Mouse (Mus musculus) cerebellum, postnatal 25 days (tissue): ENCODE results near the gene Lrig1.

Source experiments
- DNase-seq, 2 experiments: peaks; one replicate each; pipeline ENCODE4 v3.0.0; 2021; ENCODE audit warnings: mixed read lengths in 2 of 2

Gene Lrig1

DNA sequence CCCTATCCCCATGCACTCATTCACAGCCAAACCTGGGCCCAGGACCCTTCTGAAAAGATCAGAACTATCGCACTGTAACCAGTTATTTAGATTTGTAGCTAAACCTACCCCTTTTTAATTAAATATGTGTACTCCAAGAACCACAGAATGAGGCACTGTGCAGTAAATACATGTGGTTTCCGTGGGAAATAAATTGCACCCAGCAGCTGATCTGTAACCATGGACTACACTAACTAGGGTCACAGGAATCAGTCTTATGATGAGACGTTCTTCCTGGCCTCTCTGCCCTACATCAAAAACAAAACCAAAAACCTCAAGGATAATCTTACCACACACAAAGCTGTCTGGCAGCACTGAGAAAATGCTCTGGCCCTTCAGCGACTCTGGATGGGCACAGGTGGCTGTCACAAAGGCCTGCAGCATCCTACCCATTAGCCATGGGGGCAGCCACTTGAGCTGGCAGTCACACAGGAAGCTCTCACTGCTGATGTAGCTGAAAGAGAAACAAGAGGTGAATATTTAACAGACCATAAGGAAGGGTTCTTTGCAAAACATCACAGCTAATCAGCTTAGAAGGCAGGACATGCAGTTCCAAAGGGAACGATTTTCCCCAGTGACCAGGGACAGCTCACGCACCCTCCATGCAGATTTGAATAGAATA lies 86.6 kb downstream of the Lrig1 start:
- no peak for DNase-seq

DNA sequence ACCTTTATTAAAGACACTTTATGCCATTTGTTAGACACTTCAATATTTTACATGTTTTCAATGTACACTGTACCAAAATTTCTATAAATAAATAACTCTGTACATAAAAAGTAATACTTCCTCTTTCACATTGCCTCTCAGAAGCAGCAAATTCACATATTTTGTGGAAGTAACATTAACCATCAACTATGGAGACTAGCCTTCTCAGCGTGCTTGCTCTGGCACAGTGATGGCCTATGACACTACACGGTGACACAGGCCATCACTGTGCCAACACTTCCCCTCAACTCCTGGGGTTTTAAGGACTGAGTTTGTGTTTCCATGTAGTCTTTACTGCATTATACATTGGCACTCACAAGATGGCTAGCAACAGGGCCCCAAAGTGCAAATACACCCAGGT lies 95.4 kb downstream of the Lrig1 start:
- no peak for DNase-seq

DNA sequence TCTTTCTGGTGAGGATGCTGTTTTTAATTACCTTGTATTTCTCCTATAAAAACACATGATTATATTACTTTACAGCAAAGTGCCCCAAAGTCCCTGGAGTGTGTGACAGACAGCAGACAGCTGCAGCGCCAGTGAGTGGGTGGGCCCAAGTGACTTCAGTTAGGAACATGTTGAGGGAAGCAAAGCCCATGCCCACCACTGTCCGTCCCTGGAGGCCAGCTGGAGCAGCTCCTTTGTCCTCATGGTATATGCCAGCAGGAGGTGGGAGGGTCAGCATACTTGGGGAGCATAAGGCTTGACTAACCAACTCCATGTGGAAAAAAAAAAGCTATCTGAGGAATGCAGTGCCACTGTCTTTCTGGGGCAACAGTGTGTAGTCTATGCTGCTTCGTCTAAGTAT lies 95.9 kb downstream of the Lrig1 start:
- no peak for DNase-seq

DNA sequence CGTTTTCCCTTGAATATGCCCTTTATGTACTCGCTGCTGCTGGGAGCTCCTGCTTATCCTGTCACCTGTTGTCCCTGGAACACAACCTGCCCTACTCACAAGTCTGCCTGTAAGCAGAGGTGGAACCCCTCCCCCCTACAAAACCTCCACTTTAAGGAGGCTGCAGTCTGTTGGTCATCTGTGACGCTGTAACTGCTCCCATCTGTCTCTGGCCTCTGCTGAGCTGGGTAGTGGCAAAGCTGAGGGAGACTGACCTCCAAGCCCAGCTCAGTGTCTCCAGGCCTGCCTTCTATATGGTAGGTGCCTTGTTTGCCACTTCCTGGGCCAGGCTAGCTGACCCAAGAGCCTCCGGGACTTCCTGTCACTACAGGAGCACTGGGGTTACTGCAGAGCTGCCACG lies 98.1 kb downstream of the Lrig1 start:
- DNase-seq: no peak

DNA sequence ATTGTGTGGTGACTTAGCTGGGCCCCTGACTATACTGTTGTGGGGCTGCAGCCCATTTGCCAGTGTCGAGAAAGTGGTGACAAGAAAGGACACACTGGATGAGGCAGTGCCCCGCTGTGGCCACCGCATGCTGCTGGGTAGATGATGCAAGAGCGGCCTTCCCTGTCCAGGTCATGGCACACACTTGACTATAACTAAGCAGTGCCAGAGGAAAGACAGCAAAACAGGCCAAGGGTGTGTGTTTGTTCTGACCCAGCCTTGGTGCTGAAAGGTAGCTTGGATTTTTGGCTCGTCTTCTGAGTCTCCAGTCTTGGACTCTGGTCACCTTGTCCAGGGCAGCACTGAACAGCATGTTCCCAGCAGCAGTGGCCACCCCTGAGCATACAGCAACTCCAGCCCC lies 98.9 kb downstream of the Lrig1 start:
- DNase-seq: no peak

DNA sequence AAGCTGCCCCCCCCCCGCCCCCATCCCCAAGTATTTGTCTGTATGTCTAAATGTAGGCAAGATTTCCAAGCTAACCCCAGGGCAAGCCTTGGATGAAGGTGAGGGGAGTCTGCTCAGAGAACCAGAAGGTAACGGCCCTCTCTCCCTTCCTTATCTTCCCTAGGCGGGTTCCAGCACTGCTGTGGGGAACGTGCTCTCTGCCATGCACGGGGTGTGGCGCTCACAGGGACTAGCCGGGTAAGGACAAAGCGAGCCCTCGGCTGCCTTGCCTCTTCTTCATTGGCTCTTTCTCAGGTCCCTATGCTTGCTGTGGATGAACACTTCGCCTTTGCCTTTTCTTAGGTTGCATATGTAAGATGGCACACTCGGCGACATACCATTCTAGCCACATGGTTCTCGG lies 100.9 kb downstream of the Lrig1 start:
- DNase-seq: no peak

DNA sequence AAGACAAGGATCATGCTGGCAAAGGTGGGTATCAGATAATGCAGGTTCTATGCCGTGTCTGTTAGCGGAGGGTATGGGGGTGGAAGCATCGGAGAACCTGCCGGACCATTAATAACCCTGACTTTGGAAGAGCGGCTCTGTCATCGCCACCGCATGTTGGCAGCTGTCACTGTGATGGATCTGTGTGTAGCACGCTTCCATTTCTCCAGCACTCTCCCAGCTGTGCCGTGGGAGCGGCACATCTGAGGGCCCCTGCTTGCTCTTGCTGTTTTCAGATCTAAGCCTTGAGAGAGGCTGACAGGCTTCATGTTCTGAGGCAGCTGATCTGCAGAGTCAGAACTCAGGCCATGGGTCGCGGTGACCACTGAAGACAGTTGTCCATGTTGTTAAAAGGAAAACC lies 101.5 kb downstream of the Lrig1 start:
- no peak for DNase-seq

DNA sequence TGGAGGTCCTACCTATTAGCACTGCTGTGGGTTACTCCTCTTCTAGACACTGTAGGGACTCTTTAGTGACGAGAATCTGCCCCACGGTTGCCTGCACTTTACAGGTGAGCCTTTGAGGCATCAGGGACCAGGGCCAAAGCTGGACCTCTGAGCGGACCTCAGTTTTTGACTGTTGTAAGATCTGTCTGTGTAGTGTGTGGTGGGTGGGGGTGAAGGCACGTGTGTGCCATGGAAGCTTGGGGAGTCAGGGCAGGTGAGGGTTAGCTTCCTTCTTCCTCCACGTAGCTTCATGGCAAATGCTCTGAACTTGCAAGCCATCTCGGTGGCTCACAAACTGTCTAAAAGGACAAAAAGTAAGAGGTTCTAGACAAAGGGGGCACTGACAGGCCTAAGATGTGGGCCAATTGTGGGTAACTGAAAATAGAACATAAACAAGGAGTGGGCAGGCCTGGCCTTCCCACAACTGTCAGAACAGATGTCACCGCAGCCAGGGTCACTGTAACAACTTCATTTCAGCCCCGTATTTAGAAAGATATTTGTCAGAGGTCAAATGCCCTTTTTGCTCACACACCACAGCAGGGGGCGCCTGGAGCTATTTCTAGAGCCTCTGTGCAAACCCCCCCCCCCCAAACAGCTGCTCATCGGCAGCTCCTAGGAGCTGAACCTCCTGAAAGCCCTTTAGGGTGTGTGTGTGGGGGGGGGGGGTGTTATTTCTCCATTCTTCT lies 103.0 kb downstream of the Lrig1 start:
- peak in 1 of 2 experiments; percentile 41 for DNase-seq

DNA sequence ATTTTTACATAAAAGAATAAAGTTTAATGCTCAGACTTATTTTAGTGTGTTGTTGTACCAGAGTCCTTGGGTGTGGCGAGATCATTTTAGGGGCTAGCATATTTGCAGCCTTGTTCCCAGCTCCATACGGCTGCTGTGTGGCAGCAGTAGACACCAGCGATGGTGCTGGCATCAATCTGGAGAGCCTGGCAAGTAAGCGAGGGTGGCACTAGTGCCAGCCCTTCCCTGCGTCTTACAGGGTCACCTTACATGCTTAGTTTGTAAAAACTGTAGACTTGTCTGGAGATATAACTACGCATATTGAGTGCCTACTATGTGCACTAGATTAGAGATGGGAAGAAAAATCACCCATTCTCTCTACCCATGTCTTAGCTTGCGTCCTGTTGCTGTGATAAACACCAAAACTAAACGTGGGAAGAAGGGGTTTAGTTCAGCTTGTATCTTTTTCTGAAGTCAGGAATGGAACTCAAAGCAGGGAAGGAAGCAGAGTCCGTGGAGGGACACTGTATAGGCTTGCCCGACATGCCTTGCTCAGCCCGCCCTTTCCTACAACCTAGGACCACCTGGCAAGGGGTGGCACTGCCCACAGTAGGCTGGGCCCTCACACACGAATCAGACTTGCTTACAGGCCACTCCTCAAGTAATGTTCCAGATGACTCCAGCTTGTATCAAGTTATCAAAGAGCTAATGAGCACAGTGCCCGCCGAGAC lies 103.8 kb downstream of the Lrig1 start:
- no peak for DNase-seq

DNA sequence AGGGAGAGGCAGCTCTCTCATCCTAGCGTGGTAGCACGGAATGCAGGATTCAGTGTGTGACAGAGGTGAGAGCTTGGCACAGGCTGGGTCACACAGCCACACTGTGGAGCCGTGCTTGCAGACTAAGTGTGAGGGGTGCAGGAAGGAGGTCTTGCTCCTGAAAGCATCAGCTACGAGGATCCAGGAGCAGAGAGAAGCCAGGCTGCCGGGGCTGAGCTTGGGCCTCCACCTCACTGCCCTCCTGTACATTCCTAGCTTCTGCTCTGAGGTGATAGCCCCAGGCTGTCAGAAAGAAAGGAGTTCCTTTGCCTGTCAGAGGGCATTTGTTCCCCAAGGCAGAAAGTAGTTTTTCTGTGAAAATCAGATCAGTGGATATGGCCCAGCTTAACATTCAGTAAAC lies 104.8 kb downstream of the Lrig1 start:
- no peak for DNase-seq

DNA sequence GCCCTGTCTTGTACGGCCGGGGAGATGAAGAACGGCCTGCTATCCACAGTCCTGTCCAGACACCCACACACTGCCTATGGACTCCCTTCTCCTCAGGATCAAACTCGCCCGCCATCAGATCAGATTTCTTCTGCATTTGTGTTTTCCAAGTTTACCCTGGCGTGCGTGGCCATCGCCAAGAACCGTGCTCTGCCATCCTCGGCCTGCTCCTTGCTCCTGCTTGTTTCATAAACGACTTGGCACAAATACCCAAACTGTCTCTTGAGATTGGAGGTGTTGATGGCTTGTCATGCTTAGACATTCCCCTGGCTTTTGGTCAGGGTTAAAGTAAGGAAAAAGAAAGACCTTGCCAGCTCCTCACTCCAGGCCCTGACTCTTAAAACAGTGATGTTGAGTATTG lies 105.2 kb downstream of the Lrig1 start:
- DNase-seq: no peak

DNA sequence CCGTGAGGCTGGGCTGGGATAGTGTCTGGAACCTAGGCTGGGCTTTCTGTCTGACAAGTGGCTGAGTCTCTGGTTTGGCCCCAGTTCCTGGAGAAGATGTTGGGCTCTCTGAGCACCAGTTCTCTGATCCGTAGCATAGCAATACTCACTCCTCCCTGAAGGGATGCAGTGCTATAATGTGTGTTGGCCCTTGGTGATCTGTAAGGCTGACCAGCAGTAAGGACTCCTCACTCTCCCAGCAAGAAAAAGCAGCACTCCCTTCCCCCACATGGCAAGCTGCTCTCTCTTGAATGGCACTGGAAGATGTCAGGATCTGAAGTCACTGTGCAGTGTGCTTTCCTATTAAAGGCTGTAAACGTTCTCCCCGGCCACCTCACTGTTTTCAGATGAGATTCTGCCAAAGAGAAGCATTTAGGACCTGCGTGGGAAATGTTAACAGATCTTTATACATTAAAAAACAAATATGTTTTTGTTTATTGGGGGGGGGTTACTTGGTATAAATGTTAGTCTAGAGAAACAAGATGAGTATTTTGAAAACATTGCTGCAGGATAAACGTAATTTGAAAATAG lies 105.8 kb downstream of the Lrig1 start:
- DNase-seq: no peak

DNA sequence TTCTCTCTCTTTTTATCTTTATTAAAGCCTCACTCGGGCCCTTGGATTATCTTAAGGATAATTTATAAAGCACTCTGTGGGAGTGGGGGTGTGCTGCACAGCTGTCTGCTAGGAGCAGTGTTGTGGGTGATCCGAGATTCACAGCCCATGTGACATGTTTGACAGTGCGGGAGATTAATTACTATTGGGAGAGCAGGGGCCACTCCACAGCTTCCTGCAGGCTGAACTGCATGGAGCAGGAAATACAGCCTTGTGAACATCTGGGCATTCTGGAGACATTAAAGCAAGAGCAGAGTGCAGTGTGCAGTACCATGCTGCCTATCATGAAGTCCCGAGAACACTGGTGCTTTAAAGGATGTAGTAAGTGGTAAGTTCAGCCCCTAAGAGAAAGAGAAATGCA lies 107.2 kb downstream of the Lrig1 start:
- no peak for DNase-seq

DNA sequence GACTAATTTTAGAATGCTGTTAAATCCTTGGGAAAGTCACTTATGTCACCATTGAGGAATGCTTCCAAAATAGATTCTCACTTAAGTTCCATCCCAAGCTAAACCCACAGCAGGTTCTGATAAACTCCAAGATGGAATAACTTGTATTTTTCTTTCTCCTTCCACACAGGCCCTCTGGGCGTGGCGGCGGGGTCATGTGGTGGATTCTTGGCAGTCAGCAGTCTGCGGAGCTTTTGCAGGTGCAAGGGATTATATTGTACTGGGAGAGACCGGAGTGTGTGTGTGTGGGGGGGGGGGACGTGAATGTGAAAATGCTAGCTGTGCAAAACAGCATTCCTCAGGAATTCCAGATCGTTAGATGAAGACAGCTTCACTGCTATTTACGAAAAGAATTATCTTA lies 107.7 kb downstream of the Lrig1 start:
- DNase-seq: no peak

DNA sequence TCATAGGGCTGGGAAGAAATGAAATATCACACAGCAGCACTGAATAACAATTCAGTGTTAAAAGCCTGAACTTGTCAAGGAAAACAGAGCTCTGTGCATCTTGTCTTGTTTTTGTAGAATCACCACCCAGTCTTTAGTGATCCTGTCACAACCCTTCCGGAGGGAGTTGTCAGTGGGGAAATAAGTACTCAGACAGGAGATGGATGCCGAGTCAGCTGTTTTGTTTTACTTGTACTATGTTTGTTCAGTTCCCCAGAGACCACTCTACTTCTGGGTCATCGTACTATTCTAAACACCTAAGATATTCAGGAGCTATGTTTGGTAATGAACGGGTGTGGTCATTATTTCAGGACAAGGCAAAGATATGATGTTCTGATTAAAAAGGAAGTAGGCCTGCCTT lies 111.6 kb downstream of the Lrig1 start:
- no peak for DNase-seq

DNA sequence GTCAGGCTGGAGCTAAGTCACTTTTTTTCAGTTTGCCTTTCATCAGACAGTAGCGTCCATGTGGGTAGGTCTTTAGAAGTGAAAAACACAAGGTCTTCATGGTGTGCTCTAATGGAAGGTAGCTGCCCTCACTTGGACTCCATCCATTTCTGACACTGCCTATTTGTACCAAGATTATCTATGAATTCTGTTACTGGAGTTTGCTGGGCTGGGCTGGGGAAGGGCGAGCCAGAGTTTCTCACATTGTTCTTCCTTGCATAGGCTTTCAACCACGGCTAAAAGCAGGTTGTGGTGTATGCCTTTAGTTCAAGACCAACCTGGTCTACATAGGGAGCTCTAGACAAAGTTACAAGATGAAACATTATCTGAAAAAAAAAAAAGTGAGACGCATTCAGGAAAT lies 115.0 kb downstream of the Lrig1 start:
- DNase-seq: no peak

DNA sequence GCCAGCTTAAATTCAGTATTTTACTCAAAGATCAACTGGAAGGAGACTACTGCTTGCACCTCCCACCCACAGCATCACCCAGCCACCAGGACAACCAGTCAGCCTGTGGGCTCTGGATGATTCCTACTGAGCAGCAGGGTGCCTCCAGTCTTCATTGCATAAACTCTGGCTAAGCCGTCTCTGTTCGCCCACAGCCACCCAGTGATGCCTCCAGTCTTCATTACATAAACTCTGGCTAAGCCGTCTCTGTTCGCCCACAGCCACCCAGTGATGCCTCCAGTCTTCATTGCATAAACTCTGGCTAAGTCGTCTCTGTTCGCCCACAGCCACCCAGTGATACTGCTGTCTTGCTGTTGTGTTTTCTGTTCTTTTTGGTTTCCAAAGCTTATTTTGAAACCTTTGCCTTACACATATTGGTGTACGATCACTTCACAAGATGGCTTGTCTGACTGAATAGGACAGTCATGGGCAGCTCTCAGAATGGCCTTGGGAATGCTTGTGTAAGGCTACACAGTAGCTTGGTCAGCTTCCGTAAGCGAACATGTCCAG lies 115.7 kb downstream of the Lrig1 start:
- no peak for DNase-seq

DNA sequence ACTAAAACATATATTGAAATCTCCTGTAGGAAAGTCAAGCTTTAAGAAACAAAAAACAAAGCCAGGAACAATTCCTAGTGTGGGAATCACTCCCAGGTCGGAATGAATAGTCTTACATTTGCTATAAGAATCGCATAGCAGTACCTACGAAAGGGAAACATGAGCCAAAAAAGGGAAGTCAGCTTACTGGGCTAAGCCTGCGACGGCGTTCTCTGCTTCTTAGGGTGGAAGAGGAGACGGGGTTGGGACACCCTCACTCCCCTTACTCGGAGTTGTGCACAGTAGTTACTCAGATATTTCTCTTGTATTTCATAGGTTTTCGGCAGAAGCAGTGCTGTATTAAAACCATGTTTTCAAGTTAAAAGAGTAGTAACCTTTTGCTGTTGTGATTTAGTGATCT lies 117.9 kb downstream of the Lrig1 start:
- no peak for DNase-seq

DNA sequence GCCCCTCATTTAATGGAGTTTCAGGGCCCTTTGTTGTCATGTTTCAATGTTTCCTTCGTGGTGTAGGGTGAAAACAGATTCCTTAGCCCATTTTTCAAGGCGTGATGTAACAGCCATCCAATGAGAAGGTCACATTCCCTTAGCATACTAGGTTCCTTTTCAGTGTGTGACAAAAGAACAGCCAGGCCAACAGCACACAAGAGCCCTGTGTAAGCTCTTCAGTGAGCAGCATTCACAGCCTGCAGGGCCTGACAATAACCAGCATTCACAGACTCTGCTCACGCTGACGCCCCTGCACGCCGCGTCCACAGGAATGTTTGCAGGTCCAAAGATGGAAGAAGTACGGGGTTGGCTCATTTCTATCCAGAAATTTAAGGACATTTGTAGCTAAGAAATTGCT lies 122.0 kb downstream of the Lrig1 start:
- no peak for DNase-seq

DNA sequence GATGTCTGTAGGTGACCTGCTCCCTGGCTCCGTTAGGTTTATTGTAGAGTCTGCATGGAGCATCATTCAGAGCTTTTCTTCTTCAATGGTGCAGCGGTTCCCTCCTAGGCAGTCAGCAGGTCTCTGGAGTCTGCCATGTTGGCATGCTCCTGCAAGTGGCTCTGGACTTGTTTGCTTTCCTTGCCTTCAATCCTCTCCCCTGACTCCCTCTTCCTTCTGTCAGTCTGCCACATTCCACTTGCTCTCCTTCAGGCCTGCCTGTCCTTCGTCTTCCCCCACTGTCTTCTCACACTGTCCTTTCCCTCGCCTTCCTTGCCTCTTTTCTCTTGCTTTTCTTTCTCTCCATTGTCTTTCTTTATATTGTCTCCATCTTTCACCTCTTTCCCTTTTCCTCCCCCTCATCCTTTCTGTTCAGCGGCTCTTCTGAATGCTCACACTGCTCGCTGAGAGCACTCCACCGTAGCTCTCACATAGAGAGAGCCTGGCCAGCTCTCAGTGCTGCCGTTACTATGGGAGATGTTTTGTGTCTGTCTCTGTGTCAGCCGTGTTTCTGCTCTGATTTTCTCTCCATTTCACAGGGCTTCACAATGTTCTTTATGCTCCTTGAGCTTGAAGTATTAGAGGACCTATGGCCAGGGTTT lies 124.3 kb downstream of the Lrig1 start:
- no peak for DNase-seq

DNA sequence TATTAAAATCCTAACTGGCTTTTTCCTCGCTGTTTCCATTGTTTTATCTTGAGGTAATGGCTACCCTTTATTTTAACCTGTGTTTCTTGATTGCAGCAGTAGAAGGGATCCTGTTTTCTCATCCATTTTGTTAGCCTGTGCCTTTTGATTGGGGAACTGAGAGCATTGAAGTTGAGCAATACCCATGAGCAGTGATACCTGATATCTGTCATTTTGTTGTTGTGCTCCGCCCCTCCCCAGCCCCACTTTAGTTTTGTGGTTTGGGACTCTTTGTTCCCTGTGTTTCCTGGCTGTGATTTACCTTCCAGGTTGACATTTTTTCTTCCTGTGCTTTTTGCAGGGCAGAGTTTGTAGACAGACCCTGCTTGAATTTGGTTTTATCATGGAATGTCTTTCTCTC lies 131.9 kb downstream of the Lrig1 start:
- no peak for DNase-seq

DNA sequence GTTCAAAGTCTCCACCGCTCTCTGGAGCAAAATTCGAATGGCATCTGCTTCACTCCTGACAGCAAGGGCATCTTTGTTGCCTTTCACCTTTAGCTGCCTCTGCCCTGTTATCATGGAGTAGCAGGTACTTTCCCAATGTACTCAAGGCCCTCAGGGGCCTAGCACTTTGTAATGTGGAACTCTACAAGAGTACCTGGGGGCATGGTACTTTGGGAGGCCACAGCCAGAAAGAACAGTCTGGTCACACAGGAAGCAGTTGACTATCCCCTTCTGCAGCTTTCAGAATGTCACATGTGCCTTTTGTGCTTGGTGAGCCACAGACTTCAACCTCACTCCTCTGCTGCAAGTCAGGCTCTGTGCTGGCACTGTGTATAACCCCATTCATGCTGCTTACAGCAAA lies 134.2 kb downstream of the Lrig1 start:
- DNase-seq: no peak
